Mouse (Mus musculus) limb, embryonic 15.5 days (tissue): ENCODE results near the gene Gm5901. TPM values are rescaled to one million over a fixed set of nuclear protein-coding genes. Genes with fewer than 3 reads are reported as not detected.

Experiments
- ATAC-seq: fragments of 200-750 bp; cut with Nextera tagmentation; 2 replicates; pipeline ENCODE4 v1.8.0; 2017; ENCODE audit warnings: low read depth, moderate TSS enrichment; ENCODE audit not compliant: insufficient number of reproducible peaks, low FRiP score, low TSS enrichment
- H3K27ac ChIP-seq: fragments of 300-500 bp; sonication (generic); 2 replicates; pipeline ENCODE4 v1.5.1; 2015; ENCODE audit warnings: moderate library complexity, mild to moderate bottlenecking, inconsistent platforms
- H3K27me3 ChIP-seq: fragments of 300-500 bp; sonication (generic); 2 replicates; pipeline ENCODE4 v1.6.1; 2015; ENCODE audit warnings: inconsistent platforms
- H3K36me3 ChIP-seq: fragments of 300-500 bp; sonication (generic); 2 replicates; pipeline ENCODE4 v1.6.1; 2015; ENCODE audit warnings: inconsistent platforms
- H3K4me1 ChIP-seq: fragments of 300-500 bp; sonication (generic); 2 replicates; pipeline ENCODE4 v1.6.1; 2015; ENCODE audit warnings: inconsistent platforms
- H3K4me2 ChIP-seq: fragments of 300-500 bp; sonication (generic); 2 replicates; pipeline ENCODE4 v1.6.1; 2015; ENCODE audit warnings: mild to moderate bottlenecking, inconsistent platforms
- H3K4me3 ChIP-seq: fragments of 300-500 bp; sonication (generic); 2 replicates; pipeline ENCODE4 v1.5.1; 2015; ENCODE audit warnings: mild to moderate bottlenecking, inconsistent platforms
- H3K9ac ChIP-seq: fragments of 300-500 bp; sonication (generic); 2 replicates; pipeline ENCODE4 v1.6.1; 2015; ENCODE audit warnings: inconsistent platforms
- H3K9me3 ChIP-seq: fragments of 300-500 bp; sonication (generic); 2 replicates; pipeline ENCODE4 v1.6.1; 2016; ENCODE audit warnings: inconsistent platforms
- WGBS: fragments of 180-500 bp; shearing (Covaris S2); methylation state at CpG from one replicate; pipeline ENCODE4 v1.1.7; 2015; 5-methylcytosine and 5-hydroxymethylcytosine counted together
- polyA plus RNA-seq: library from polyadenylated mRNA; unstranded; fragments of >200 nt; fragmentation: Nextera tagmentation; extraction: Ambion mirVana; gene quantifications from 2 replicates; pipeline ENCODE4 v1.2.1, GENCODE M21; 2015

The Gm5901 gene
- polyA plus RNA-seq, 1 experiment from 2014 or later: not detected

DNA sequence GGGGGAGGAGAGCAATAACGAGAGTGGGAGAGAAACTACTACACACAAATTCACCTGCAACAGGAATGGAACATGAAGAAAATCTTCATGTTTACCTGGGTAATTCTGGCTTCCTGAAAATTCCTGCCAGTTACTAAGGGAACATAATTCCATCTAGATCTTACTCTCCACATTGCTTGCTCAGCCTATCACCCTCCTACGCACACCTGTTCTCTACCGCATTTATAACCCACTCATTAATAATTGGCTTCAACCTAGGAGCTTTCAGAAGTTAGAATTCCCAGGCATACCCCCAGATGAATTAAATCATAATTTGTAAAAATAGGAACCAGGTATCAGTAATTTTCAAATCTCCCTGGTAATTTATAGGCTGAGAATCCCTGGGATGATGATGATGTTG lies 862 bp upstream of the Gm5901 start:
- H3K4me1 ChIP-seq: no peaks in the 10 kb centered on the region
- no peak overlapping the region for H3K9ac ChIP-seq
- WGBS: 93% methylated on average over 3 of the region's 3 CpGs
- no peaks in the 10 kb centered on the region for H3K27me3 ChIP-seq
- H3K36me3 ChIP-seq: peaks cover 42% of the 10 kb centered on the region
- no peaks in the 10 kb centered on the region for H3K9me3 ChIP-seq
- no peak for ATAC-seq
- no peak overlapping the region for H3K4me3 ChIP-seq
- H3K4me2 ChIP-seq: no peak overlapping the region
- H3K27ac ChIP-seq: no peak overlapping the region

DNA sequence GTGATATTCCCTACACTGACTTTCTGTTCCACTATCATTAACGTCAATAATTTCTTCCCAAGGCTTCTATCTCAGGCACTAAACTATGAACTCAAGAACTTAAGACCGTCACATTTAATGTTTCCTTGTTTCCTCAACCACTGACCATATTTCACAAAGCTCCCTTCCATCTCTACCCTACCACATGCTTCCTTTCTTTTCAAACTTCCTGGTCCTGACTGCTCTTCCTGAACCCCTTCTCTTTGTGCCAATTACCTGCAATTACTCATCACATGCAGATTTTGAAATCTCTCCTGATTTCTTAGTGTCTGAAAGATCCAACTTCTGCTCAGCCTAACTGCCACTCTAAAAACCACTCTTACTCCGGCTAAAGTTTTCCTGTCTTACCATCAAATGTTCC lies 5.5 kb downstream of the Gm5901 start:
- no peak overlapping the region for H3K27ac ChIP-seq
- peaks cover 86% of the 10 kb centered on the region for H3K36me3 ChIP-seq
- ATAC-seq: no peak
- no peak overlapping the region for H3K4me2 ChIP-seq
- no peaks in the 10 kb centered on the region for H3K4me1 ChIP-seq
- H3K4me3 ChIP-seq: no peak overlapping the region
- H3K9ac ChIP-seq: no peak overlapping the region
- no peaks in the 10 kb centered on the region for H3K9me3 ChIP-seq
- WGBS: 93% methylated on average over 3 of the region's 3 CpGs
- no peaks in the 10 kb centered on the region for H3K27me3 ChIP-seq

DNA sequence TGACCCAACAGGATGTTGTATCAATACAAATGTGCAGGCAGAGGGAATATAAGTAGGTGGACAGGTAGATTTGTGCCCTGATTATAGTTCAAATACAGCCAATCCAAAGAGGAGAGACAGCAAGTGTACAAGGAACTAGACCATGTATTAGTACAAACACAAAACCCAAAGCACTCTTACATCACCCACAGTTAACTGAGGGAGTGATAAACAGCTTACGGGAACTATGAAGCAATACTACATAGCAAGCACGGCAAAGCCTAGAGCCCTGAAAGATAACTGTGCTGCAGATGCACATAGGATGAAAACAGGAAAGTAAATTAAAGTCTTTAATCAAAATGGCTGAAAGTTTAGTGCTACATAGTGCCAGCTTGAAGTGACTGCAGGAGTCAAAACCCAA lies 12.9 kb downstream of the Gm5901 start:
- no peaks in the 10 kb centered on the region for H3K4me1 ChIP-seq
- H3K4me2 ChIP-seq: no peak overlapping the region
- no peak overlapping the region for H3K27ac ChIP-seq
- ATAC-seq: no peak
- H3K27me3 ChIP-seq: no peaks in the 10 kb centered on the region
- no peak overlapping the region for H3K4me3 ChIP-seq
- WGBS: 97% methylated on average over 2 of the region's 2 CpGs
- H3K9ac ChIP-seq: no peak overlapping the region
- peaks cover 69% of the 10 kb centered on the region for H3K36me3 ChIP-seq
- H3K9me3 ChIP-seq: no peaks in the 10 kb centered on the region

DNA sequence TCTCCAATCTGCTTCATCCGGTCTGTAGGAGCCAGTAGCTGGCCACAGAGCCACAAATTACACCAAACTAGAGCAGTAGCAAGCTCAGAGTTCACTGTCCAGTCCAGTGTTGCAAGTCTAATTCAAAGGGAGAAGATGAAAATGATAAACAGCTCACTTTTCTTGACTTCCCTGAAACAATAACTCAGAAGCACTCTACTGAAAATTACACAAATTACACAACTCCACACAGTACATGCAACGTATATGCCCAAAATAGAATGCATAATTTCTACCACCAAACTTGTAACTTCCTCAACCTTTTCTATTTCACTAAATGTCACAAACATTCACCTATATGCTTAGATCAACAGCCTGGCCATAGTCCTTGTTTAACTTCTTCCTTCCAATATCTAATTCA lies 15.4 kb downstream of the Gm5901 start:
- H3K27ac ChIP-seq: no peak overlapping the region
- H3K9ac ChIP-seq: no peak overlapping the region
- ATAC-seq: no peak
- H3K4me2 ChIP-seq: no peak overlapping the region
- H3K36me3 ChIP-seq: peaks cover 49% of the 10 kb centered on the region
- 83% methylated on average over 2 of the region's 2 CpGs for WGBS
- H3K9me3 ChIP-seq: no peaks in the 10 kb centered on the region
- no peaks in the 10 kb centered on the region for H3K27me3 ChIP-seq
- no peak overlapping the region for H3K4me3 ChIP-seq
- no peaks in the 10 kb centered on the region for H3K4me1 ChIP-seq

DNA sequence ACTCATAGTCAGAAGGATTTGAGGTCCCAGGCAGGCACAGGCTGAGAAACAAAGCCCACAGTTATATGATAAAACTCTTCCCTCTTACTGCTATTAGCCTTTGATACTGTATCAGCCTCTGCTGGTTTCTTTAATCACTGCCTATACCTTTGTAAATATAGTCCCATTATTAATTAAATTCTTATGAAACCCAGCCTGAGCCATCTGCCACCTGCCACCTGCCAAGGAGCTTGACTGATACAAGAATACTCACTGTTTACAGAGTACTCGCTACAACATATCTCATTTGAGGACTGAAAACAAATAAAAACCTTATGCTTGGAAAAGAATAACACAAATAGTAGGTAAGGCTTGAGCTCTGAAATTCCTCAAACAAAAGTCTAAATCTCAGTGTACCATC lies 19.8 kb downstream of the Gm5901 start:
- WGBS: 94% methylated on average over 1 of the region's 1 CpGs
- Histone ChIP-seq H3K27me3 (no peaks in the 10 kb centered on the region), H3K4me2 (no peak overlapping the region), H3K36me3 (peaks cover 13% of the 10 kb centered on the region), H3K4me3 (no peak overlapping the region), H3K9me3 (no peaks in the 10 kb centered on the region), H3K27ac (no peak overlapping the region), H3K9ac (no peak overlapping the region), H3K4me1 (peaks cover 6% of the 10 kb centered on the region)
- no peak for ATAC-seq

DNA sequence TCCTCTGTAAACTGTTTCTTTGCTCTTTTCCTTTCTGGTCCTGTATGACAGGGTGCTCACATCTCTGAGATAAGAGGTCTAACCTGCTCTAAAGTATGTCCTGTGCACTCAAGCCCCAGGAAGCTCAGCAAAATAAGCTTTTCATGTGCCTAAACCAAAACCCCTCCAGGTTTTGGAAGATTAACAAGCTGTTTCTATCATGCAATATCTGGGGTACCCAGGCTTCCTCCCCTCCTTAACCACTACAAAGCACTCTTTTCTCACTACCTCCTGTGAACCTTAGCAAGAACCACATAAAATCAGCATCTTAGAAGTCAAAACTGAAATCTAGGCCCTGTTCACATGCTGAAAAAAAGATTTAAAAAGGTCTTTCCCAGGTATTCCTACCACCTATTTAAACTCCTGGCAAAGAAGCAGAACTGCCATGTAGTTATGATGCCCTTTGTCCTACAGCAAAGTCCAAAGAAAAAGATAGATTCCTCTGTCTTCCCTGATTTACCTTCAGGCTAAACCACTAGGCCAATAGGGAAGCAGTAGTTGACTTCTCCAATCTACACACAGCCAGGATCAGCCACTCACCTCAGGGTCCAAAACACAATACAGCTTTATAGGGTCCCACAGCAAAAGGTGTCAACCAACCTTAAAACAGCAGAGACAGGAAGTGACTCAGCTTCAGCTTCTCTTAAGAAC lies 20.4 kb downstream of the Gm5901 start:
- Histone ChIP-seq H3K9ac (no peak overlapping the region), H3K27me3 (no peaks in the 10 kb centered on the region), H3K27ac (no peak overlapping the region), H3K4me2 (no peak overlapping the region), H3K9me3 (no peaks in the 10 kb centered on the region), H3K4me3 (no peak overlapping the region), H3K4me1 (peaks cover 6% of the 10 kb centered on the region), H3K36me3 (peaks cover 6% of the 10 kb centered on the region; the same call in 1 of the 2 replicates)
- no peak for ATAC-seq

DNA sequence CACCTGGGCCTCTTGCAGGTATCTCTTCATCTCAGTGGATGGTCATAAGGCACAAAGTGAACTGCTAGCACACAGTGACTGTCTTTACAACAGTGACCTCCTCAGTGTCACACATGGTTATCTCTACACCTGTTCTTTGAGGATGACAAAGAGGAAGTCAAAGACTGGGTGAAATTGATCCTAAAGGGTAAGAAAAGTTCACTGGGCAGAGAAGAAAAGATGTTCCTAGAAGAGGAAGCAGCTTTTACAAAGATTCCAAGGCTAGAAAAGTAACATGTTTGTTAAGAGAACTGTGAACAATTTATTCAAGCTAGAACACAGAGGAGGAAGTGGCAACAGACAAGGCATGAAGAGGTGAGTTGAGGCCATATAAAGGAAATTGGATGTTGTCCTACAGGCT lies 21.3 kb downstream of the Gm5901 start:
- Histone ChIP-seq H3K27ac (no peak overlapping the region), H3K36me3 (0 out of 2 replicates have a peak, but pooled peaks cover 6% of the 10 kb centered on the region), H3K27me3 (no peaks in the 10 kb centered on the region), H3K9ac (no peak overlapping the region), H3K9me3 (no peaks in the 10 kb centered on the region), H3K4me3 (no peak overlapping the region), H3K4me1 (peaks cover 6% of the 10 kb centered on the region), H3K4me2 (no peak overlapping the region)
- ATAC-seq: no peak

DNA sequence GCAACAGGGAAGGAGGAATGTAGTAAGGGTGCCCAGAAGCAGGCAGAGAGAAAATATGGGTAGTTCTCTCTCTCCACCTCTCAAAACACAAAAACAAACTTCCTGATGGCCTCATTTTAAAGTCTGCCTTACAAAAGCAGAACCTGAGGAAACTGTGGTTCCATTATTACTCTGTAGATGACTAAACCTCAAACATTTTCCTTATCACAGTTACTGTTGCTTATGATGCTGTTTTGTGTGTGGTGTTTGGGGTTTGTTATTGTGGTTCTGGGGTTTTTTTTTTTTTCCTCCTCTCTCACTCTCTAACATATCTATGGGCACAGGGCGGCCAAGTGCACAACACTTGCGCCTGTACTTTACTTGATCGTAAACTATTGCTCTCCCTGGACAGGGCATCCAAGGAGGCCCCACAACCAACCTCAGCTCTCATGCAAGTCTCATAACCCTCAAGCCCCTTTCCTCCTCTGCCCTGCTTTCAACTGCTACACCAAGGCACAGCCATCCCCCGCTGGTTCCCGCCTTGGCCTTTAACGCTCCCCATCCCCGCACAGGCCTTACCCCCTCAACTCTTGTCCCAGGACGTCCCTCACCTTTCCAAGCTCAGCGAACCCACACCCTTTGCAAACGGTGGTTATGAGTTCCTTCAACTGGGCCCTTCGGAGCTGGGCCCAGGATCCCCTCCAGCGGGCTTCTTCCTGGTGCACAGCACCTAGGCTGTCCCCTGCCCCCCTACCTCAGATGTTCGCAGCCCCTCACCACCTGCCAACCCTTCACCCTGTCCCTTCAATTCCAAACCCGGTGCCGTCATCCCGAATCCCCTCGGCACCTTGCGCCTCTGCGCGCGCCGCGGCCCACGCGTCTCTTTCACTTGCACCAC lies 24.5 kb downstream of the Gm5901 start:
- H3K9me3 ChIP-seq: no peaks in the 10 kb centered on the region
- peak overlapping the region; percentile 76 for H3K4me2 ChIP-seq
- H3K9ac ChIP-seq: peak overlapping the region; percentile 70
- peaks cover 6% of the 10 kb centered on the region for H3K4me1 ChIP-seq
- H3K27me3 ChIP-seq: no peaks in the 10 kb centered on the region
- peak overlapping the region; percentile 89 for H3K4me3 ChIP-seq
- no peak for ATAC-seq
- 1% methylated on average over 25 of the region's 25 CpGs for WGBS
- H3K27ac ChIP-seq: peak overlapping the region; percentile 80
- 0 out of 2 replicates have a peak, but pooled peaks cover 4% of the 10 kb centered on the region for H3K36me3 ChIP-seq

DNA sequence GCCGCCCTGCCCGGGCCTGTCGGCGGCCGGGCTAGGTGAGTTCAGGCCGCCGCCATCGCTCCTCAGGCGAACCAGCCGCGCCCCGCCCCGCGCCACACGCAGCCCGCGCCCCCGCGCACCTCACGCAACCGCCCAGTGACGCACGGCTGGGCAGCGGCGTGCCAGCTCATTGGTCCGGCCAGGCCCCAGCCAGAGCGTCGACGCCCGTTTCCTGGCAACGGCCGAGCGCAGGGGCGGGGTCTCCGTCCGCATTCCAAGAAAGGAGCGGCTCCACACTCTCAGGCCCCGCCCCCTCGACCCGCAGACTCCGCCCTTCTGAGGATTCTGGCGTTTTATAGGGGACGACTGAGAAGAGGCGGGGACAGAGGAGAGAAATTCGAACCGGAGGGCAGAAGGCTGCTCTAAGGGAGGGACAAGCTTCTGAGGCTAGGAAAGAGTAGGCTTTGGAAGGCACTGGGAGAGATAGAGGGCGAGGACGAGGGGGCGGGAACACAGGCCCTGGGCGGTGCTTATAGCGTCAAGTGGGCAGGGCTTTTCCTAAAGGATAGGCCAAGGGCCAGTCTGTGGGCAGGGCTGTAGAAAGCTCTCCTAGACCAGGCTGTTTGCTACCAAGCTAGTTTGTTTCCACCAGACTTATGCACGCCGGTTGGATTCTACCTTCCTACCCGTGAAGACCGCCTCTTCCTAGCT lies 25.2 kb downstream of the Gm5901 start, which contains the start of gene Fam160a2:
Gene Fam160a2, minus strand, starts transcription at position 120 of the 690 bp plus-strand sequence.
- peaks cover 6% of the 10 kb centered on the region for H3K4me1 ChIP-seq
- peak; percentile 99 for ATAC-seq
- H3K9ac ChIP-seq: peak within 1 kb of the TSS; percentile 70
- WGBS: under 1% methylated on average over 55 of the region's 55 CpGs
- H3K27ac ChIP-seq: peak within 1 kb of the TSS; percentile 80
- peak within 1 kb of the TSS; percentile 89 for H3K4me3 ChIP-seq
- H3K4me2 ChIP-seq: peak within 1 kb of the TSS; percentile 76
- H3K36me3 ChIP-seq: 0 out of 2 replicates have a peak, but pooled peaks cover 3% of the 10 kb centered on the region
- H3K27me3 ChIP-seq: no peaks in the 10 kb centered on the region
- H3K9me3 ChIP-seq: no peaks in the 10 kb centered on the region

DNA sequence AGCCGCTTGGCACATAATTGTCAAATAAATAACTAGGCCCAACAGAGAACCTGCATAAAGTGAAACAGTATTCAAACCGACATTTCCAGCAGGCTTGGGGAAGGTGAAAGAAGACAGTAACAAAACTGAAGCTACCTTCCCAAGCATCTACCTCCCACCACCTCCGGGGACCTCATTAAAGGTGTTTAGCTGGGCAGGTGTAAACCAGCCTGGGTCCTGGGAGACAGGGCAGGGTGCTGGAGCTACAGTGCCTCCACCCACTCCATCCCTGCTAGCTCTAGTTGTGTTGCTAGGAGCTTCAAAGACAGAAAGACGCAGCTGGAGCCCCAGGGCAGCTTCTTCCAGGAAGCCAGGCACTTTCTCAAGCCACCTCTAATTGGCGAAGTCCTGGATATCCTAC lies 29.4 kb downstream of the Gm5901 start, which contains the start of gene Cnga4:
Gene Cnga4, plus strand, starts transcription at position 301 of the 400 bp plus-strand sequence.
- Histone ChIP-seq H3K4me3 (no peak within 1 kb of the TSS), H3K27me3 (no peaks in the 10 kb centered on the region), H3K9ac (no peak within 1 kb of the TSS), H3K4me2 (no peak within 1 kb of the TSS), H3K4me1 (peaks cover 1% of the 10 kb centered on the region; the same call in 1 of the 2 replicates), H3K9me3 (no peaks in the 10 kb centered on the region), H3K36me3 (no peaks in the 10 kb centered on the region), H3K27ac (no peak within 1 kb of the TSS)
- ATAC-seq: no peak
- 53% methylated on average over 5 of the region's 5 CpGs for WGBS

DNA sequence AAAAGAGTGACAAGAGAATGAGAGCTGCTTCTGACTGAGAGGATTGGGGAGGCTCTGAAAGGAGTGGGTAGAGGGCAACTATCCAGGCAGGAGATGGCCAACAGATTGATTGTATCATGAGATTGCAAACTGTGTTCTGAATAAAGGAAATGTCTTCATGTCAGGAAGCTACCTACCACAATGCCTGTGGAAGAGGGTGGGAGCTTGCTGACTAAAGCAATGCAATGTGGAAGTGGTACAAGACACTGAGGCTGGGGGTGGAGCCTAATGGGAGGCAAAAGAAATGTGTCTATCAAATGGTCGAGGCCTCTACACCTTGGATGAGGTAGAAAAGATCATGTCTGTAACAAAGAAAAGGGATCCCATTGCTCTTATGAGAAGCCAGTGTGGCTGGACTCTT lies 31.5 kb downstream of the Gm5901 start:
- no peak for ATAC-seq
- no peak overlapping the region for H3K27ac ChIP-seq
- H3K9me3 ChIP-seq: no peaks in the 10 kb centered on the region
- H3K9ac ChIP-seq: no peak overlapping the region
- H3K4me3 ChIP-seq: no peak overlapping the region
- no peaks in the 10 kb centered on the region for H3K4me1 ChIP-seq
- no peaks in the 10 kb centered on the region for H3K36me3 ChIP-seq
- peaks cover 4% of the 10 kb centered on the region; the same call in 1 of the 2 replicates for H3K27me3 ChIP-seq
- H3K4me2 ChIP-seq: no peak overlapping the region
- 73% methylated on average over 1 of the region's 1 CpGs for WGBS
